Mouse (Mus musculus): ENCODE results near the gene Knl1.
A peak's percentile ranks its signal among the peaks of the same experiment; 100 is the strongest.
"Not testable (repeated sequence)": the region's sequence is repeated elsewhere in the genome, so short reads cannot be mapped to it uniquely, and the experiment has no call there.

The Knl1 gene

GRCm38 (mm10) chr2:119046649-119047611 is at the start of gene Knl1:
TSS of gene Knl1 (plus strand) at chr2:119047119.
- DNase-seq = peak; percentile 93

GRCm38 (mm10) chr2:118998115-118998866 is 48.6 kb upstream of the Knl1 start:
- DNase-seq = no peak

- DNase-seq = no peak
Measured at GRCm38 (mm10) chr2:118999025-118999639, 47.8 kb upstream of the Knl1 start.

DNA sequence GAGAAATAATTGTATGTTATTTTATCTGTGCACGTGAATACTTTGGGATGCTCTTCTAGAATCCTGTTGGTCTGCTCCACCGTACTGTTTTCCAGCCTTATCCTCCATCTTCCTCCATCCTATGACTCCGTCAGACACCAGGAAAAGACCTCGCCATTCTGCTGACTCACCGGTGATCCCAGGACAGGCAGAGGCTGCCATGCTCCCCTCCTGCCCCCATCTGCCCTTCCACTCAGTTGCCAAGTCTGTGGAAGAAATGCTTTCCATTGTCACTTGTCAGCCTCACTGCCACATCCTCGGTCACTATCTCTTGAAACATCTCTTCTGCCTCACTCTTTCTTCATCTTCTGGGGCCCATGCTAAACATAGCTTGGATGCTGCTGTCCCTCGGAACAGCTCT is 40.0 kb upstream of the Knl1 start:
- no peak for DNase-seq

DNA sequence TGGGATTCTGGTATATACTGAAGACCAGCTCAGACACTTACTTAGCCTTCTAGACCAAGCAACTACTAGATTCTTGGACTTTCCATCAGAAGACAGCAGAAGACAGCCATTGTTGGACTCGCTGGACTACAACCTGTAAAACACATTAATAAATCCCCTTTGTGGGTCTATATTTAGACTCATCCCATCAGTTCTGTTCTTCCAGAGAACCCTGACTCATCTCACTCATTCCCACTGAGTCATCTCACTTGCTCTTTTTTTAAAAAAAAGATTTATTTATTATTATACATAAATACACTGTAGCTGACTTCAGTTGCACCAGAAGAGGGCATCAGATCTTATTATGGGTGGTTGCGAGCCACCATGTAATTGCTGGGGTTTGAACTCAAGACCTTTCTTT is 37.5 kb upstream of the Knl1 start:
- no peak for DNase-seq

- no peak for DNase-seq
Measured at GRCm38 (mm10) chr2:119014989-119015388, 31.9 kb upstream of the Knl1 start.

- DNase-seq = no peak
Measured at GRCm38 (mm10) chr2:119015604-119016180, 31.2 kb upstream of the Knl1 start.

DNA sequence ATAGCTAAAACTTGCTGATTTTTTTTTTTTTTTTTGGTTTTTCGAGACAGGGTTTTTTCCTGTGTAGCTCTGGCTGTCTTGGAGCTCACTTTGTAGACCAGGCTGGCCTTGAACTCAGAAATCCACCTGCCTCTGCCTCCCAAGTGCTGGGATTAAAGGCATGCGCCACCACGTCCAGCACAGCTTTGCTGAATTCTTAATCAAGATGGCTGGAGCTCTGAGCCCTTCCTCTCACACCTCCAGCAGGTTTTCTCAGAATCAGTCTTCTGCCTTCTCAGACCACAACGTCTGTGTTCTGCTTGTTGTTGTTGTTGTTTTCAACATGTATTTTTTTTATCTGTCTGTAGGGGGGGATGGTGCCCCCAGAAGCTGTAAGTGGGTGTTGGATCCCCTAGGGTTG is 30.6 kb upstream of the Knl1 start:
- not testable (repeated sequence) for DNase-seq

- DNase-seq = no peak
Measured at GRCm38 (mm10) chr2:119017647-119018046, 29.3 kb upstream of the Knl1 start.

GRCm38 (mm10) chr2:119018391-119019122 is 28.4 kb upstream of the Knl1 start:
- DNase-seq = no peak

DNA sequence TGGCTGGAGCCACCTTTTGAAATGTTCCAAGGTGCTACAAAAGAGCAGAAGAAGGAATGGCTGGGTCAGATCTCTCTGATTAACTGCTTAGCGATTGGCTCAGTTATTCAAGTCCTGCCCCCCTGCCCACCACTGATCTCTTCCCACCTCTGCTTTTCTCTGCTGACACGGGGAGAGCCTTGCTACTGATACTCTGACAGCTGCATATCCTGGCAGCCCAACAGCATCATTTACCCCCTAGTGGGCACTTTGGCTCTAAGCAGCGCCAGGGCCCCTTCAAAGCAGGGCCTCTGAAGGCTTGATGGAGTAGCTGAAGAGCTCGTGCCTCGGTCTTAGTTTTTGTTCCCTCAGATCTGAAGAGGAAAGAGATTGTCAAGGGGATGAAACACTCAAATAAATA is 27.8 kb upstream of the Knl1 start:
- no peak for DNase-seq

GRCm38 (mm10) chr2:119019538-119019937 is 27.4 kb upstream of the Knl1 start:
- DNase-seq = no peak

DNA sequence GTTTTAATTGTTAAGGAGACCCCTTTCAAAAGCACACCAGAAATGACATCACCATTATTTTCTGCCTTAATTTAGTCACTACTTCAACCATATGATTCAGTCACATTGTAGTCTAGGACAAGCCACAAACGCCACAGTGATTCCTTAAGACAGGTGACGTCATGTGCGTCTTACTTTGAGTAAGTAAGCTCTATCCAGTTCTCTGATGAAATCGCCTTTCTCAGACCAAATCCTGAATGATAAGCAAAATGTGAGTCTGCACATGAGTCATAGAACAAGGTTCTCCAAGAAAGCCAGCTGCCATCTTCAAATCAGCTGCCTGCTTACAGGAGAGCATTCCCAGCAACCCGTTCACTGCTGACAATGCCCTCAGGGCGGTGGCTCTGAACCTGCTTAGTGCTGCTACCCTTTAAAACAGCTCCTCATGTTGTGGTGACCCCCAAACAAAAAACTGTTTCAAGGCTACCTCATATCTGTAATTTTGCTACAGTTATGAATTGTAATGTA is 23.7 kb upstream of the Knl1 start:
- DNase-seq = no peak

GRCm38 (mm10) chr2:119024536-119025238 is 22.2 kb upstream of the Knl1 start:
- DNase-seq = peak; percentile 83

GRCm38 (mm10) chr2:119025239-119025616 is 21.7 kb upstream of the Knl1 start:
- no peak for DNase-seq

DNA sequence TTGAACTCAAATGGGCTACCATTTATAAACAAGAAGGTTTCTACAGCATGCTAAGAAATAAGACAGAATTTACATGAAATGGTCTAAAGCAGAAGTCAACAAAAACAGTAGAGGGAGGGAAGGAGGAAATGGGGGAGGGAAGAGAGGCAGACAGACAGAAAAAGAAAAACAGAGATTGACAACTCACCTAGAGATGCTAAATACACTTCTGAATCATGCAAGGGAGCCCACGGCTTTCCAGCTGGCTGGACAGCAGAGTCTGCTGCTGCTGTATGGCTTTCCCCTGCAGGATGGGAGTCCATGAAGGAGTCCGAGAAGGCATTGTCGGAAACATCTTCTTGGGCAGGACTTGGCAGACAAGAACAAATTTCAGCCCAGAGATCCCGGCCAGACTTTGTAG is 20.0 kb upstream of the Knl1 start:
- DNase-seq = no peak

- peak; percentile 95 for DNase-seq
Measured at GRCm38 (mm10) chr2:119028941-119029551, 17.9 kb upstream of the Knl1 start, which contains the start of gene Ccdc32. TSS of gene Ccdc32 (minus strand) at chr2:119029393.

- DNase-seq = no peak
Measured at GRCm38 (mm10) chr2:119032191-119032590, 14.7 kb upstream of the Knl1 start.

DNA sequence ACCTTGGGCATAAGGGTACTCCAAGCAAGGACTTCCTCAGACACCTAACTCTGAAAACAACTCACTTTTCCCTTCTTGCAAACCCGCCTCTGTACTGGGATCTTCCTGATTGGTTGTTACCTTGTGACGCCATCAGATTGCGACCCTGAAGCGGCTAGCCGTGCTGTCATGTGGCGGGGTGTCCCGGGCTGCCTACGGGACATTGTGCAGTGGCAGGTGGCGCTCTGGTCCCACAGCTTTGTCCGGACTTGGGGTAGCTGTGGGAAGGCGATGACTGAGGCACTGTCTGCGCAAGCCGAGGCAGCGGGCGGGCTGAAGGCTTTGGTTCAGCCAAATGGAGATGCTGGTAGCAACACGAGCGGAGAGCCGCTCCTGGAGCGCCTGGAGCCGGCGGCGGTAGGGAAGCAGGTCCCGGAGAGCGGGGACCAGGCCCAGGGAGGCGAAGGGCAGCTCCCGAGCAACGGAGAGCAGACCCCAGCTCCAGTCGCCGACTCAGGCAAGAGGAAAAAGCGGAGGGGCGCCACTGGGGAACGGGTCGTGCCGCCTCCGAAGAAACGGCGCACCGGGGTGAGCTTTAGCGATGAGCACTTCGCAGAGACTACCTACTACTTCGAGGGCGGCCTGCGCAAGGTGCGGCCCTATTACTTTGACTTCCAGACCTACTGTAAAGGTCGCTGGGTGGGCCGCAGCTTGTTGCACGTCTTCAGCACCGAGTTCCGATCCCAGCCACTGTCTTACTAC is 12.1 kb upstream of the Knl1 start, which contains the start of gene Rpusd2:
TSS of gene Rpusd2 (plus strand) at position 135 of the 741 bp plus-strand sequence.
- DNase-seq = peak; percentile 94

GRCm38 (mm10) chr2:119035397-119035745 is 11.5 kb upstream of the Knl1 start:
- no peak for DNase-seq
